Mouse (Mus musculus) common myeloid progenitor, adult 5-6 weeks (primary cell): ENCODE measurements around the gene Kdm5a. TPM values are rescaled to one million over a fixed set of nuclear protein-coding genes. Genes with fewer than 3 reads are reported as not detected.
A peak's percentile ranks its signal among the peaks of the same experiment; 100 is the strongest.

ENCODE experiments used
- ATAC-seq: replicated peaks from 2 replicates; pipeline ENCODE4 v1.8.0; 2016; ENCODE audit warnings: low read depth, mild to moderate bottlenecking, moderate TSS enrichment, inconsistent platforms; ENCODE audit not compliant: poor library complexity, severe bottlenecking
- total RNA-seq: library from RNA; stranded (forward); fragments of 200-1000, 187-1606 nt; gene quantifications from 2 replicates; pipeline ENCODE4 v1.2.3, GENCODE M21; 2017

Kdm5a gene
- total RNA-seq, 1 experiment from 2014 or later, result 155 TPM

DNA sequence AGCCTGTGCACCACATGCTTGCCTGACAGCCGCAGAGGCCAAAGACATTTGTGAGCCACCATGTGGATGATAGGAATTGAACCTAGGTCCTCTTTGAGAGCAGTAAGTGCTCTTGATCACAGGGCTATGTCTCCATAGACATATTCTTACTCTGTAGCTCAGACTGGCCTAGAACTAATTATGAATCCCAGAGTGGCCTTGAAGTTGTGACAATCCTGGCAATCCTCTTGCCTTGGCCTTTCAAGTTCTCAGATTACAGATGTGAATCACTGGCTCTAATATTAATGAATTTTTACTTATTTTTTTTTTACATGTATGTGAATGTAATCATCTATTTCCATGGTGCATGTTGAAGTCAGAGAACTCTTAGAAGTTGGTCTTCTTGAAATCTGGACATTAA is 40.0 kb downstream of the Kdm5a start:
- ATAC-seq, result no peak

DNA sequence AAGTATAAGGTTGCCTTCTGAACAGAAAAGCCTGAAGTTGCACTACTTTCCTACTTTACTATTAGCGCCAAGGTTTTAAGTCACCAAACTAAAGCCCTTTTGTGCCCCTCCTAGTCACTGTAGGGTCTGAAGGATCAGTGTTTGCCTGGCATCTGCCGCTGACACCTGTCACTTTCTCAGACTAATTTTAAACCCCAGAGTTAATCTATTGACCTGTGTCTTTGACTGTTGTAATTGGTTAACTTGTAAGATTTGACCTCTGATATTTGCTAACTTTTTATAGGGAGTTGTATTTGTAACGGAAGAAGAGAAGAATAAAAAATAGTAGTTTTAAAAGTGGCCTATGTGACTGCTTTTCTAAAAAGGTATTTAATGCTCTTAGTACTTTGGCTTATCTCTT is 74.2 kb downstream of the Kdm5a start:
- ATAC-seq, result no peak

DNA sequence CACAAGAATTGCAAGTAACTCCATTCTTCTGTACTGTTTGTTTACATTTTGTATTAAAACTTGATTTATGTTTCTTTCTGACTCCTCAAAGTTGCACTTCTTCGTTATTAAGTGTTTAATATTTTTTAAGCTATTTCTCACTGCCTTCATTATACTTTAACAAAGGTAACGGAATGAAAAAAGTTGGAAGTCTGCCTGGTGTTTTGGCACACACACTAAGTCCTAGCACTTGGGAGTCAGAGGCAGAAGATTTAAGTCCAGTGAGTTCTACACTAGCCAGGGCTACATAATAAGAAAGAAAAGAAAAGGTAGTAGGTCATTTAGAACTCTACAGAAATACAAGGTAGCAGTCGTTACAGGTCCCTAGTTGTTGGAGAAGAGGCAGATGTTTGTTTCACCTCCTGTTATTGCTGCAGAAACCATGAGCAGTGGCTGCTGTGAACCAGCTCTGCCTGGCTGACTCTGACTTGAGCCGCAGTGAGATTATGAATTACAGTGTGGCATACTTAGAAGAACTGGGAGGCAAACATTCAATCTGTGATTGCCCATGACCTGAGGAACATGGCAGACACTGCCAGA is 78.3 kb downstream of the Kdm5a start:
- ATAC-seq, result no peak

DNA sequence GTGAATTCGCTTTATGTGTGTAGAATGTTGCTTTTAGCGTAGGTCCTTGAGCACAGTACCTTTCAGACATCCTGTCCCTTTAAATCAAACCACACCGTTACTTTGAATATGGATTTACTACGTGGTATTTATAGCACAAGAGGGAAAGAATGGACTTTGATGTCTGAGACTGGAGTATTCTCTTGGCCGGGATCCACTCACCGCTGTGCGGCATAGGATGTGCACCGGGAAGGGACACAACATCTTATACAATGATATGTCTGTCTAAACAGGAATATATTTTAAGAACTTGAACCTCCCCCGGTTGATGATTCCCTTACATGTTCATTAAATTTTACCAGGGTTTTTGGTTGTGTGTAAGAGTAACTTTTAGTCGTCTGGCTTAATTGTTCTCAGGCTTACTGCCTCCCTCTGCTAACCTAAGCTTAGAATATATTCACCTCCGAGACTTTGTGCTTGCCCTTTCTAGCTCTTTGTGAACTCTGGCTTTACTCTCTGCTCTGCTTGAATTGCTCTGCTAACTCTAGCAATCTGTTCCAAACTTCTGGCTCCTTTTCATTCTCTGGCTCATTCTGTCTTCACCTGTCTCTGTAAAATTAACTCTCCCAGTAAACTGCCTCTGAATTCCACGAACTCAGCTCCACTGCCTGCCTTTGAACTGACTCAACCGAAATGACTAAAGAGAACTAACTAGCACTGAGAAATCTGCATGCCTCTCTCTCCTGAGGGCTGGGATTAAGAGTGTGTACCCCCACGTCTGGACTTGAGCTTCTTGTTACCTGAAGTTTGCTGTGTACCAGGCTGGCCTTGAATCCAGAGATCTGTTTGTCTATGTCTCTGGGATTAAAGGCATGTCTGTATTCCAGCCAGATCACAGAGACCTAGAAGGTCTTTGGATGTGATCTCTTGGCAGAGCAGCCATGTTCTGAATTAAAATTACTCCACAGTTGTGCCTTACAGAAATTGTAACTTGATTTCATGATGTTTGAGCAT is 79.7 kb downstream of the Kdm5a start:
- ATAC-seq, result no peak

DNA sequence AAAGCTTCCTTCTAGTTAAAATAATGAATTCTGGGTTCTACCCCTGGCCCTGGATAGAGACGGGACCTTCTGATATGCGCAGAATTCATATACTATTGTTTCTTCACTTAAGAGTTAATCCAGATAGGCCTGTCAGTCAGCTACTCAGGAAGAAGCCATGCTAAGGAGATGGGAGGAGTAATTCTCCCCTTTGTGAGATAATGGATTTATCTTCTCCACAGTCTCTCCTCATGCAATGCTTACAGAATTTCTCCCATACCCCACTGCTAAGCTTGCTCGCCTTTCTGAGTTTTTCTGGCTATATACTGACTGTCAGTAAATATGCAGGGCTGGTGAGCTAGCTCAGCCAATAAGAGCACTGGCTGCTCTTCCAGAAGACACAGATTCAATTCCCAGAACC is 86.3 kb downstream of the Kdm5a start:
- no peak for ATAC-seq

DNA sequence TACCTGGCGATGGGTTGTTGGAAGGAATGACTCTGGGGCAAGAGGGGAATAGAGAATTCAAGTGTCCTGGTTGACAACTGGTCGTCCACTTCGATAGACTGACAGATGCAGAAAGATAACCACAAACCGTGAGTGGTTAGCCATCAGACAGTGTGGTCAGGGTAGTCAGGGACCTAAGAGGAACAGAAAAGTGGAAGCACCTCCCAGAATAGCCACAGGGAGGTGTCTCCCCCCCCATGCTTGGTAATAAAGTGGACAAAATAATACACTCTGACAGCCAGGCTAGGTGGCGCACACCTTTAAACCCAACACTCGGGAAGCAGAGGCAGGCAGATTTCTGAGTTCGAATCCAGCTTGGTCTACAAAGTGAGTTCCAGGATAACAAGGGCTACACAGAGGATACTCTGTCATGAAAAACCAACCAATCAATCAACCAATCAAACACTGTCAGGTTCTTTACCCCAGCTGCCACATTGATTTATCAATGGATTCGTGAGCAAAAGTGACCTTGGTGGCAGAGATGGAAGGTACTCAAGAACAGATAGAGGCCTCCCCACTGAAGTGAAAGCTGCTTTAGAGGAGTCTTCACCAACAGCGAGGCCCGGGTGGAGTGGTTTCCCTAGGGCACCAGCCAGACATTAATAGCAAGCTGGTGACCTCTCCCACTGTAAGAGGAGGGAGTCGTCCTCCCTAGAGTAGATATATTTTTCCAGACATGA is 88.6 kb downstream of the Kdm5a start:
- ATAC-seq, result peak; percentile 53

DNA sequence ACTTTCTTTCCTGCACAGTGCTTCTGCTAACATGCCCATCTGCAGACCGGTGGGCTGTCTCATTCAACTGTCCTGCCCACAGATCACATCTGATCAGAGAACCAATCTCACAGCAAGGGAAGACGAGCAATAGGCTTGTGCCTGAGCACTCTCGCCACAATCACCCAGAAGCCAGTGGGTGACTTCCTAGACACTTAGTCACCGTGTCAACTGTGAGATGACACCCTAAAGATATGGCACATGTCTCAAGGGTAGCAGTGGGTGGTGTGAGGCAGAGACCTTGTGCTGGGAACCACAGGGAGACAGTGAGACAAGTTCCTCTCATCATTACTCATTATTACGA is 89.2 kb downstream of the Kdm5a start:
- peak; percentile 77 for ATAC-seq

DNA sequence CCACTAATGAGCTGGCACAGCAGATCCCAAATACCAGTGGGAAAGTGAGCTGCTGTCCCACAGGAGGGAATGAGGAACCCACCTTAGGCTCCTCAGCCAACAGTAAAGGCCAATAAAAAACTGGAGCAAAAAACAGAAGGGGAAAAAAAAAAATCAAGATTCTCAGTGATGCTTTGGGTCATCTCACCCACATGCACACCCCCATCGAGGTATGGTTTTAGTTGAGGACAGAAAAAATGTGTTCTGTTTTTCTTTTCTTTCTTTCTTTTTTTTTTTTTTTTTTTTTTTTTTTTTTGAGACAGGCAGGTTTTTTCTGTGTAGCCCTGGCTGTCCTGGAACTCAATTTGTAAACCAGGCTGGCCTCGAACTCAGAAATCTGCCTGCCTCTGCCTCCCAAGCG is 89.6 kb downstream of the Kdm5a start:
- no peak for ATAC-seq

DNA sequence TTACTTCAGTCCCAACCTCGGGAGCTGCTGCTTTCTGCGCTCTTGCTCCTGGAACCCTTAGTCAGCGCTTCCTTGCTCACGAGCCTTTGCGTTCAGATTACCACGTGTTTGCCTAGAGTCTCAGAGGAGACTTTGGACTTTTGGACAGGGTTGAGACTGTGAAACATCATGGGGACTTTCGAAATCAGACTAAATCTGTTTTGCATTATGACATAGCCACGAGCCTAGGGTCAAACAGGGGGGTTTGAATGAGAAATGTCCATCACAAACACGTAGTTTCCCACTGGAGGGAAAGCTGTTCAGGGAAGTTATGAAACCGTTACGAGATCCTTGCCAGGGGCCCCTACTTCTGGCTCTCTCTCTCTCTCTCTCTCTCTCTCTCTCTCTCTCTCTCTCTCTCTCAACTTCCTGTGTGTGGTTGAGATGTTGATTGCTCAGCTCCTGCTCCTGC is 90.7 kb downstream of the Kdm5a start:
- peak; percentile 22 for ATAC-seq

DNA sequence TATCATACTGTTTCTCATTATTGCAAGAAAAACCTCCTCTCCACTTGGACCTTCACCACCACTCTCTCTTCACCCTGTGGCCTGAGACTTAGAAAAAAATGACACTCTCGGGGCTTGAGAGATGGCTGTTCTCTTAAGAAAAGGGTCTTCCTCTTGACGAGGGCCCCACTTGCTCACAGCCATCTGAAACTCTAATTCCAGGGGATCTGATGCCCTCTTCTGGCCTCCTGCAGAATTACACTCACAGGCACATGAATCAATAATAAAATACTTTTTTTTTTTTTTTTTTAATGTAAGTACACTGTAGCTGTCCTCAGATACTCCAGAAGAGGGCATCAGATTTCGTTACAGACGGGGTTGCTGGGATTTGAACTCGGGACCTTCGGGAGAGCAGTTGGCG is 93.2 kb downstream of the Kdm5a start:
- ATAC-seq, result no peak

DNA sequence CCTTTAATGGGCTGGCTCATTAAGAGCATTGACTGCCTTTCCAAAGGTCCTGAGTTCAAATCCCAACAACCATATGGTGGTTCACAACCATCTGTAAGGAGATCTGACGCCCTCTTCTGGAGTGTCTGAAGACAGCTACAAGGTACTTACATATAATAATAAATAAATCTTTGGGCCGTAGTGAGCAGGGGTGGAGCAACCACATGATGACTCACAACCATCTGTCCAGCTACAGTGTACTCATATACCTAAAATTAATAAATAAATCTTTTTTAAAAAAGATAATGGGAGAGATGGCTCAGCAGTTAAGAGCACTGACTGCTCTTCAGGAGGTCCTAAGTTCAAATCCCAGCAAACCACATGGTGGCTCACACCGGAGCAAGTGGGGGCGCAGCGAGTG is 93.8 kb downstream of the Kdm5a start:
- no peak for ATAC-seq

DNA sequence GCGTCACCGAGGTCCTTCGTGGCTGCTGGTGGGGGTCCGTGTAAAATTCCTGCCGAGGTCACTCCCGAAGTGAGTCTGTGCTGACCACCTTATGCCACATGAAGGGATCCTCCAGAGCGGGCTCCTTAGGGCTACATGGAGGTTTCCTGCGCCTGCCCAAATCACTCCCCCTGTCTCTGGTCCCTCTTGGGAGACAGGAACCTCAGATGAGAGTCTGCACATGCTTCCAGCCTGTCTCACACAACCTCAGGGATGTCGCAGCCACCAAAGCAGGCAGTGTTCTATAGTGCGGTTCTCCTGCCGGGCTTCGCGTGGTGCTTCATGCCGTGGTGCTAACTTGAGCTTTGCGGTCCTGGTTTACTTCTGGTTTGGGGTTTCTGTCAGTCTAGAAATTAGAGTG is 97.3 kb downstream of the Kdm5a start:
- ATAC-seq, result no peak

DNA sequence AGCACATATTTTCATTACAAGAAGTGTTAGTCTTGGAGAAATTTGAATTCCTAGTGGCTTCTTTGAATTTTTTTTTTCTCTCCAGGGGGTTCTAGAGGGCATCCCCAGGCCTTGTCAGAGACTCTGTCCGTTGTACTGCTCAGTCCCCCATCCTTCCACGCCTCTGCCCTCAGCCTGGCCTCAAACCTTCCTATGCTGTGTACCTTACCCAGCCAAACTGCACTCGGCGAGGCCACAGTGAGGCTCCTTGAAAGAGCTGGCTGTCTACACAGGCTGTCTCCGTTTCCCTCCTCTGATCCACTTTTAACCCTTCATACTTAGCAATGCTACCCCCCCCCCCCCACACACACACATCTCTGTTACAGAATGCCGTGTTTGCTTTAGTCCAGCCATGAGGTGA is 98.3 kb downstream of the Kdm5a start:
- no peak for ATAC-seq

DNA sequence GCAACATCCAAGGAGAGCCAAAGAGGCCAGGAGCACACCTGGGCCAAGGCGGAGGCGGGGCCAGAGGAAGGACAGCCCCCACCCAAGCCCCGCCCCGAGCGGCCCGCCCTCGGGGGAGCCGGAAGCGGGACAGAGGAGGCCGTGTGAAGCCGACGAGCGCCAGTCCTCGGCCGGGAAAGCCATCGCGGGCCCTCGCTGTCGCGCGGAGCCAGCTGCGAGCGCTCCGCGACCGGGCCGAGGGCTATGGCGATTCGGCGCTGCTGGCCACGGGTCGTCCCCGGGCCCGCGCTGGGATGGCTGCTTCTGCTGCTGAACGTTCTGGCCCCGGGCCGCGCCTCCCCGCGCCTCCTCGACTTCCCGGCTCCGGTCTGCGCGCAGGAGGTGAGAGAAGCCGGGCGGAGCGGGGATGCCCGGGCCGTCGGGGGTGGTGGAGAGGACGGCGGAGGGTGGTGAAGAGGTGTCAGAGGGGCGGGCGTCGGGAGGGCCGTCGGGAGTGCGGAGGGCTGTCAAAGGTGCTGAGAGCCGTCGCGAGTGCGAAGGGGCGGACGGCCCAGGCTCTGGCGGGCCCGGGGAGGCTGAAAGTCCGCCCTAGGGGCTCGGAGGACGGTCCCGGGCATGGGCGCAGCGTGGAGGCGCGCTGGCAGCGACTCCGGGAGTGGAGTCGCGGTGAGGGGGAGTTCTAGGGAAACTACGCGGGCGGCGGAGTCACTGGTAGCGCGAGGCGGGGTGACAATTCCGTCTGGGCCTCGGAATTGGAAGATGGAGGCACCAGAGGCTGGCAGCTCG is 99.4 kb downstream of the Kdm5a start, which contains the start of gene Il17ra:
TSS of gene Il17ra (plus strand) at position 162 of the 786 bp plus-strand sequence.
- peak; percentile 37 for ATAC-seq

DNA sequence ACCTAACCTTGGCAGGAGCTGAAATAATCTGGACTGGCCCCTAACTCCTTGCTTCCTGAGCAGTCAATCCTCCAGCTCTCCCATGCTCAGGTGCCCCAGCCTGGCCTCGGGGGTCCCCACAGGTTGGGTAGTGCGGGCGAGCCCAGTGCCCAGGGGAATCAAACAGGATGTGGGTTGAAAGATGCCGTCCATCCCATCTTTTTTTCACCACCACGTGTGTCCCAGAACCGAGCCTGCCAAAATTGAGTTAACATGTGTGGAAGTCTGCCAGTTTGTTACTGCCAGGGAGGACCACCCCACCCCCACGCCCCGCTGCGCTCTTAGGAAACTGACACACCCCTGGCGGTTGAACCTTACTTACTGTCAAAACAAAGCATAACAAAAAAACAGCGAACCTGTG is 100.0 kb downstream of the Kdm5a start:
- ATAC-seq, result peak; percentile 46

DNA sequence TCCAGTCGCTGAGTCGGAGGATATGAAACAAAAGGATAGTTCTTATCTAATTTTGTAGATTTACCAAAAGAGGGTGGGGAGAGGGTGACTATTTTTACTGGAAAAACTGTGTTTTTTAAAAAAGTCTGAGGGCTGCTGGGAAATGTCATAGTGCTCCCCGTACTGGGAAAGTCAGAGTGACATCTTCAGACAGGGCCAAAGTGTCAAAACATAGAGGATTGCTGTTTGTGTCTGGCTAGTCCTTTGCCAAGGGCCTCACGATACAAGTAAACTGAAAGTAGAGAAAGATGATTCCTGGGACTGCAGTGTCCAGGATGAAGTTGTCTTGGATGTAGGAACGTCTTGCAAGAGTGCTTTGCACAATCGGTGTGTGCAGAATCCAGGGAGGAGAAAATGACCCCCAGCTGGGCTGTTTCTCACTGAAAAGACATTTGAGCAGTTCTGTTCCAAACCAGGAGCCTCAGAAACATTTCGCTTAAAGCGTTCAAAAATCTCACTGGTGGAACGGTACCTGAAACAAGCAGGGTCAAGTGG is 100.5 kb downstream of the Kdm5a start:
- no peak for ATAC-seq

DNA sequence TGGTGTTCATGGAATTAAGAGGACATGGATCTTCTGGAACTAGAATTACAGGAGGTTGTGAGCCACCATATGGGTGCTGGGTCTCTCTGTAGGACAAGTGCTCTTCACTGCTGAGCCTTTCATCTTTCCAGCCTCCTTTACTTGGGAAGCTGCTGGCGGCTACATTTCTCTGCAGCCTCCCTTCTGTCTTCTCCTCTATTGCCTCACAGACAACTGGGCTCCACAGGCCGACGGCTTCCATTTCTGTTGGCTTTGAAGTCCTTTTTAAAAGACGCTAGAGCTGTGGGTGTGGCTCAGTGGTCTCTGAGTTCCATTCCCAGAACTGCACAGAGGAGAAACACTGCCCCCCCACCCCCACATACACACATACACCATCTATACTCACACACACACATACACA is 101.5 kb downstream of the Kdm5a start:
- no peak for ATAC-seq

DNA sequence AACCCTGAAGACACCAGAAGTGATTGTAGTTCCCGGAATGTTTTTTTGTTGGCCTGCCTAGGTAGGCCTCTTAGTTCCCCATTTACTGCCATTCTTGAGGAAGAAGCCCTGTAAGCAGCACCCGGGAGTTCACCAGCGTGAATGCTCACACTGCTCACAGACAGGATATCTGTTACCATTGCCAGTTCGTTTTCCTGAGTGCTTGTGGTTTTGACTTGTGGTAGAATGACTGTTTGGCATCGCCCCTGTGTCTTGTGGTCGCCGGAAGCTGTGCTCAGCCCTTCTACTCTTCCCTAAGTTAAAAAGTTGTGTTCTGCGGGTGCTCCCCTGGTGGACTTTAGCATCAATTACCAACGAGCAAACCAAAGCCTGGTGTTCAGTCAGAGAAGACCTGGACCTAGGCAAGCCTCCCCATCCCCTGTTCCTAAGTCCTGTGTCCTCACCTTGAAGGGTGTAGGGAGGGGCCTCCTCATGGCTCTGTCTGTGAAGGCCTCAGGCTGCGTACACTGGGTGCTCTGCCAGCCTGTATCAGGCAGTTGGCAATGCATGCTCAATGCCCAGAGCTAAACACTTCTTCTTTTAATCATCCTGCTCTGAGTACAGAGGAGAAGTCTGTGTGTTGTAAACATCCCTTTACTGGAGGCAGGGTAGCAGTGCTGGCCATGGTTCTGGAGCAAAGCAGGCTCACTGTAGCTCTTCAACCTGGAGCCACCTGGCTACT is 102.8 kb downstream of the Kdm5a start:
- ATAC-seq, result peak; percentile 72

DNA sequence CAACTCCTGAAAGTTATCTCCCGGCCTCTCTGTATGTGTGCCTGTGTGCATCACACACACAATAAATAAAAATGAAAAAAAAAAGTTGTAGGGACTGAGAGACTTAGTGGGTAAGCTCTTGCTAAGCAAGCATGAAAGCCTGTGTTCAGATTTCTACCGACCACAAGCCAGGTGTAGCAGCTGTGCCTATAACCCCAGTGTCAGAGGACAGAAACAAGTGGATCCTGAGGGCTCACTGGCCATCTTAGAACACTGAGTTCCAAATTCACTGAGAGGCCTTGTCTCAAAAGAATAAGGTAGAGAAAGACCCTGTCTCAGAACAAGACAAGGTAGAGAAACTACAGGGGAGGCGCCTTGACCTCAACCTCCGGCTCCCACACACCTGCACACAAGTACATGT is 104.3 kb downstream of the Kdm5a start:
- no peak for ATAC-seq
